Mouse (Mus musculus) erythroblast, embryonic 14.5 days (primary cell): ENCODE measurements around the gene Nrl. TPM values are rescaled to one million over a fixed set of nuclear protein-coding genes. Genes with fewer than 3 reads are reported as not detected.
A peak's percentile ranks its signal among the peaks of the same experiment; 100 is the strongest.

Experiments used
- H3K27me3 ChIP-seq: 2 replicates; pipeline ENCODE4 v1.6.1; 2012; ENCODE audit warnings: inconsistent platforms; ENCODE audit not compliant: control insufficient read depth
- H3K36me3 ChIP-seq: 2 replicates; pipeline ENCODE4 v1.6.1; 2012; ENCODE audit warnings: mild to moderate bottlenecking, inconsistent platforms; ENCODE audit not compliant: control insufficient read depth
- H3K4me1 ChIP-seq: 2 replicates; pipeline ENCODE4 v1.6.1; 2012; ENCODE audit warnings: inconsistent platforms; ENCODE audit not compliant: control insufficient read depth
- H3K4me3 ChIP-seq: replicated peaks from 2 replicates; pipeline ENCODE3; 2012; ENCODE audit warnings: moderate library complexity, mild to moderate bottlenecking, inconsistent platforms
- H3K9me3 ChIP-seq: 2 replicates; pipeline ENCODE4 v1.6.1; 2012; ENCODE audit warnings: low read length, inconsistent platforms, mixed read lengths; ENCODE audit not compliant: control insufficient read depth
- GATA1 ChIP-seq: IDR thresholded peaks from 2 replicates; pipeline ENCODE4 v1.6.1; 2012; ENCODE audit warnings: low read length, inconsistent platforms, mixed read lengths
- TAL1 ChIP-seq: IDR thresholded peaks from 3 replicates; pipeline ENCODE4 v1.6.1; 2012; ENCODE audit warnings: low read length, inconsistent platforms, mixed read lengths
- polyA plus RNA-seq: library from polyadenylated mRNA; stranded (reverse); fragments of >175 nt; gene quantifications from 2 replicates; pipeline ENCODE4 v1.2.3, GENCODE M21; 2012

The Nrl gene
- polyA plus RNA-seq, 1 experiment = 0.01 TPM

DNA sequence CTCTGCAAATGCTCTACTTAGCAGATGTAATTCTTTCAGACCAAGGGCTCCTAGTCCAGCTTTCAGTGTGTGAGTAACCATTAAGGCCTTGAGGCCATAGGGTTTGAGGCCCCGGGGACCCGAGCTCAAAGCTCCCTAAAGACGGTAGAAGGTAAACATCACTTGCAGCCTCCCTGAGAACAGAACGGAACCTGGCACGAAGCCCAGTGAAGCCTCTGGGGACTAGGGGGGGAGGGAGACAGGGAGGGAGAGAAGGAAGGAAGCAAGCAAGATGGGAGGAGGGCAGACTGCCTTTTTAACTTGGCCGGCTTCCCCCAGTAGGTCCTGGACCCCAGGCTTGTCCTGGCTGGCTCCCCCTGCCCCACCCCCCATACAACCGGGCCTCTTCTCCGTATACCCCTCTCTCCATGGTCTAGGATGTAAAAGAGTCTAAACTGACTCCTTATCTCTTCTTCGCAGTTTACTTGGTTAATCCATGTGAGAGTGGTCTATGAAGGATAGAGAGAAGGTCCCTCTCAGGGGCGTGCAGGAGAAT is 16.1 kb upstream of the Nrl start:
- no peaks in the 10 kb centered on the region for H3K27me3 ChIP-seq
- H3K36me3 ChIP-seq = peaks cover 42% of the 10 kb centered on the region
- peaks cover 59% of the 10 kb centered on the region for H3K4me1 ChIP-seq
- no peaks in the 10 kb centered on the region for H3K9me3 ChIP-seq
- peak overlapping the region; percentile 84 for H3K4me3 ChIP-seq
- no peak for TF ChIP-seq GATA1

DNA sequence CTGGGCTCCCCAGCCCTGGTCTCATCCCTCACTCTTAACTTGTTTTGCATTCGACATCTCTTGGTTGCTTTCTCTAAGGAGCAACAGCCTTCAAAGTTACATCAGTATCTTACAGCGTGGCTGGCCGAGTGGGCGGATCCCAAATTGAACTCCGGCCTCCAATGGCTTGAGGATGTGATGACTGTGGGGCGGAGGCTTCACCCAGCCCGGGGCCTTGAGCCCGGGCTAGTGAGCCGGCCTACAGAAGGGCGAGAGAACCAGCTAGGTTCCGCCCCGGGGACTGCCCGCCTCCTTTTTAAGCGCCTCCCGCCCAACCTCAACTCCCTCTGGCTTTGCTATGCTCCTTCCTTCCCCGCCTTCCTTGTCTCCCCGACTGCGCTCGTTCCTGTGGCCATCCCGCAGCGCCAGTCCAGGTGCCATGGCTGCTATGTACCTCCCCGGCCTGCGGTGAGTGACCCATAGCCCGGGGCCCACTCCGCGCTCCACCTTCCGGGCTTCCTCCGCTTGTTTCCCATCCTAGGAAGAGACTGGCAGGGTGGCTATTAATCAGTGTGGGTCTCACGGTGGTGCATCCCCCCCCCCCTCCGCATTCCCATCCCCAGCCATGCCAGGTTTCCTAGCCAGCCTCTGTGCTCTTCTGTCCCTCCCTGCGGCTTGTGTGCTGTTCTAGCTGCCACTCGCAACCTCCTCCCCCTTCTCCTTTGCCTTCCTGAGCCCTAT is 15.4 kb upstream of the Nrl start, which contains the start of gene Pck2:
TSS of gene Pck2 (plus strand) at position 200 of the 720 bp plus-strand sequence.
- TF ChIP-seq TAL1 = no peak
- TF ChIP-seq GATA1 = no peak
- H3K9me3 ChIP-seq = no peaks in the 10 kb centered on the region
- no peaks in the 10 kb centered on the region for H3K27me3 ChIP-seq
- H3K4me1 ChIP-seq = peaks cover 59% of the 10 kb centered on the region
- peaks cover 36% of the 10 kb centered on the region for H3K36me3 ChIP-seq
- H3K4me3 ChIP-seq = peak within 1 kb of the TSS; percentile 84

DNA sequence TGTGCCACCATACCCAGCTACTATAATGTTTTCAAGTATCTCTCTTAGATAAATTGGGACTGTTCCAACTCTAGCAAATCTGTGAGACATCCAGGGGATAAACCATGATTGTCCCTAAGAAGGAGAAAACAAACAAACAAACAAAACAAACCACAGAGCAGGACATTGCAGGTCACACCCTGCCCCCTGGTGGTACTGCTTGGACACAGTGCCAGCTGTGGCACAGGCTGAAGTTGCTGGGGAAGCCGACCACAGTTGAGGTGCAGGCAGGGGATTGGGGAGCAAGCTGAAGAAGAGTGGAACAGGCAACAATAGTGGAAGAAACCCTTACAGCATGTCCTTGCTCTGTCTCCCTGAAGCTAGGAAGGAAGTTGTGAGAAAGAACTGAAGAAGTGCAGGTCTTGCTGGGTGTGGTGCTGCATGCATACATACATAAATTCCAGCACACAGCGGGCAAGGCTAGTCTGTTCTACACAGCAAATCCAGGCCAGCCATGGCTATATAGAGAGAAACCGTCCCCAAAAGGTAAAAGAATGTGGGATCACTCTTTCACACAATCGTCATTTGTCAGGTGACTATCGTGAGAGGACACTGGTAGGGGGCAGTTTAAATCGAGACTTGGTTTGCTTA is 11.4 kb upstream of the Nrl start:
- Histone ChIP-seq H3K4me3 (no peak overlapping the region), H3K27me3 (peaks cover 4% of the 10 kb centered on the region; the same call in 1 of the 2 replicates), H3K9me3 (no peaks in the 10 kb centered on the region), H3K36me3 (no peaks in the 10 kb centered on the region), H3K4me1 (peaks cover 41% of the 10 kb centered on the region)
- TF ChIP-seq TAL1 = no peak
- TF ChIP-seq GATA1 = no peak

DNA sequence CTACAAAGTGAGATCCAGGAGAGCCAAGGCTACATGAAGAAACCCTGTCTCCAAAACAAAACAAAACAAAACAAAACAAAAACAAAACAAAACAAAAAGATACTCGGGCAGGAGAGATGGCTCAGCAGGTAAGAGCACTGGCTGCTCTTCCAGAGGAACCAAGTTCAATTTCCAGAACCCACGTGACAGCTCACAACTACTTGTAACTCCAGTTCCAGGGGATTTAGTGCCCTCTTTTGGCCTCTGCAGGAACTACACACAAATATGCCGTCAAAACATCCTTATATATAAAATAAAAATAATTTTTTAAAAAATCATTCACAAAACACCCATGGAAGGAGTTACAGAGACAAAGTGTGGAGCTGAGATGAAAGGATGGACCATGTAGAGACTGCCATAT is 3.2 kb upstream of the Nrl start:
- no peaks in the 10 kb centered on the region for H3K36me3 ChIP-seq
- H3K4me1 ChIP-seq = no peaks in the 10 kb centered on the region; the same call in 1 of the 2 replicates
- no peaks in the 10 kb centered on the region for H3K9me3 ChIP-seq
- H3K27me3 ChIP-seq = peaks cover 54% of the 10 kb centered on the region
- TF ChIP-seq TAL1 (no peak), GATA1 (no peak)
- H3K4me3 ChIP-seq = no peak overlapping the region

DNA sequence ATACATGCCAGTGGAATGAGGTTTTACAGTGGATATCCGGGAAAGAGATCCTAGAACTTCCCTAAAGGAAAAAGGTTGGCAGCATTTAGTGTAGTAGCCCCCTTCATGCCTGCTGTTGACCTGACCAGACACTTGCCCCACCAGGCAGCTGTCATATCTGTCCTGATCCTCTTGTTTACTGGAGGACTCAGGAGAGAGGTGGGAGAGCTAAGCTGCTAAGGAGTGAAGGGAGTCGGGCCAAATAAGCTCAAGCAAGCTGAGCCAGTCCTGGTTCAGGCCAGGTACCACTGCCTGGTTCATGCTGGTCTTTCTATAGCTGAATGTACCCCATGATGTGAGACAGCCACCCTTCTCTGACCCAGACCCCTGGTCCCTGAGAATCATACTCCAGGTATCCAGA is 1.9 kb upstream of the Nrl start:
- no peak for TF ChIP-seq GATA1
- TF ChIP-seq TAL1 = no peak
- H3K27me3 ChIP-seq = peaks cover 65% of the 10 kb centered on the region
- H3K4me3 ChIP-seq = no peak overlapping the region
- H3K36me3 ChIP-seq = no peaks in the 10 kb centered on the region
- no peaks in the 10 kb centered on the region; the same call in 1 of the 2 replicates for H3K4me1 ChIP-seq
- no peaks in the 10 kb centered on the region; the same call in 1 of the 2 replicates for H3K9me3 ChIP-seq

DNA sequence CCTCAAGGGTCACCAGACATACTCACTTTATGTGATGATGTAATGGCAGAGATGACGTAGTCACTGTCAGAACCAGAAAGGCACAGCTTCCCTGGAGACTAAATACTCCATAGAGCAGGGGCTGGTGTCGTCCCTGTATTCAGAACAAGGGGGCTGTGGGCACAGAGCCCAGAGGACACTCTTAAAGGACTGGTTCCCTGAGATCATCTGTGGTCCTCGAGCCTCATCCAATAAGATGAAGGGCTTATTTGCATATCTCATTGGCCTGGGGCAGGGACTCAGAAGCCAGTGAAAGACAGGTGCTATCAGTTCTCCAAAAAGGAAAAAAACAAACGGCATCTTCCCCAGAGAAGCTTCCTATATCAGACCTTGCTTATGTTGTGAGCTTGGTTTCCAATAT is 719 bp downstream of the Nrl start:
- Histone ChIP-seq H3K36me3 (no peaks in the 10 kb centered on the region), H3K4me3 (no peak overlapping the region), H3K27me3 (peaks cover 76% of the 10 kb centered on the region), H3K9me3 (peaks cover 6% of the 10 kb centered on the region; the same call in 1 of the 2 replicates), H3K4me1 (peaks cover 7% of the 10 kb centered on the region)
- no peak for TF ChIP-seq GATA1
- no peak for TF ChIP-seq TAL1

DNA sequence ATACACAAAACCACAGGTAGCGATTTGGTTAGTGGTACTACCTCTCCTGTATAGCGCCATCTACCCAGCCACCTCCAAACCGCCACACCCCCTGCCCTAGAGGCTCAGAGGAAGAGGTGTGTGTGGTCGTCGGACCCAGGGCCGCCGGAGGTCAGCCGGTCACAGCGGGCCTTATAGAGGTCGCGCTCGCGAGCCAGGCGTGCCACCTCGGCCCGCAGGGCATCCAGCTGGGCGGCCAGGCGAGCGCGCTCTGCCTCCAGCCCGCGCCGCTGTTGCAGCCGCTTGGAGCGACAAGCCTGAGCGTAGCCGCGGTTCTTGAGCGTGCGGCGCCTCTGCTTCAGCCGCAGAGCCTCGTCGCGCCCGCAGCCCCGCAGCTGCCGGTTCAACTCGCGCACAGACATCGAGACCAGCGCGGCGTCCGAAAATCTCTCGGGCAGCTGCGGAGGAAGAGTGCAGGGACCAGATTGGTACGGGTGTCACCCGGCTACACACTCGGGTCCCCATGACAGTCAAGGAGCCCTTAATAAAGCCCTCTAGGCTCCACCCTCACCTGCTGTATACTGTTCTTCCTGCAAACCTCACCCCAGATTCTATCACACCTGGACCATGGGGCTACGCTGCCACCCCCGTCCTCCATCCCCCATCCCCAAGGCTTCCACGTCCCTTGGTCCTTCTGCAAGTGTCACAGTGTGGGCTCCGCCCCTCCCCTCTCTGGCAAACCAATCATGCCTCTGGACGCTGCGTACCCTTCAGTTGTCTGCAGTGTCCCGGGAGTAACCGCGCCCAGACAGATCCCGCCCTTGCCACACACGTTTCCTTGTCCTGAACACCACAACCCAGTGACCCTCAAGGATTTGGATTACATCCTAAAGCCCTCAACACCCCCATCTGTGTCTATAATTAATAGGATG is 4.1 kb downstream of the Nrl start:
- Histone ChIP-seq H3K36me3 (no peaks in the 10 kb centered on the region), H3K27me3 (peaks cover 96% of the 10 kb centered on the region), H3K4me3 (peak overlapping the region; percentile 23), H3K4me1 (peaks cover 7% of the 10 kb centered on the region), H3K9me3 (peaks cover 6% of the 10 kb centered on the region; the same call in 1 of the 2 replicates)
- no peak for TF ChIP-seq GATA1
- no peak for TF ChIP-seq TAL1

DNA sequence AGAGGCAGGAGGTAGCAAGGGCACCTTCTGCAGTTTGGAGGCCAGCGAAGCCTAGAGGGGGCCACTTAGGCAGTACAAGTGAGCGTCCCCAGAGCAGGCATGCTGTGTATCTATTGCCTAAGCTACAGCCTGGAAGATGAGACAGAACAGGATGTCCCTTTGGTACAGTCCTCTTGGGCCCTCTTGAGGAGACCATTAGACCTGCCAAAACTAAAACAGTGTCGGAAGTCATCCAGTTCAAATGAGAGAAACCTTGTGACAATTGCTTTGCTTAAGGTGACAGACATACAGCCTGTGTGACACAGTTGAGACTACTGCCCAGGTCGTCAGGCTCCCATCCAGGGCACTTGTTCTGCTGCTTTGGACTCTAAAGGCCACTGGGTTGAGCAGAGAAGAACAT is 5.2 kb downstream of the Nrl start:
- no peak for TF ChIP-seq TAL1
- no peak for TF ChIP-seq GATA1
- Histone ChIP-seq H3K9me3 (peaks cover 6% of the 10 kb centered on the region; the same call in 1 of the 2 replicates), H3K4me1 (peaks cover 7% of the 10 kb centered on the region), H3K4me3 (no peak overlapping the region), H3K36me3 (no peaks in the 10 kb centered on the region), H3K27me3 (peaks cover 91% of the 10 kb centered on the region)

DNA sequence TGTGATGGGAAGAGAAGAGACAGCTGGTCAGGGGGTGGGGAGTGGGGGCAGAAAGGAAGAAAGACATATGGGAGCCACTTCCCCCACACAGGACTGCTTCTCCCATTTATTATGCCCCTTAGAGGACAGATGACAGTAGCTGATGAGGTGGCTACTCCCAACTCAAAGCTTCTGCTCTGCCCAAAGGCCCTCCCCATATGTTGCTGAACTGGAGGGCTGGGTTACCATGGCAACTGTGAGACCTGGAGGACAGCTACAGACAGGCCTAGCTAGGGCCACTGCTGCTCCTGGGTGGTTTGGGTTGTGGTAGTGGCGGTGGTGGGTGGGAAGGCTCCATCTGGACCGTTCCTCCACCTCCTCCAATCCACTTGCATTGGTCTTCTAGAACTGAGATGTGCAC is 5.9 kb downstream of the Nrl start:
- H3K36me3 ChIP-seq = no peaks in the 10 kb centered on the region
- H3K27me3 ChIP-seq = peaks cover 84% of the 10 kb centered on the region
- TF ChIP-seq GATA1 = no peak
- TF ChIP-seq TAL1 = no peak
- H3K4me1 ChIP-seq = peaks cover 13% of the 10 kb centered on the region
- H3K9me3 ChIP-seq = peaks cover 6% of the 10 kb centered on the region; the same call in 1 of the 2 replicates
- H3K4me3 ChIP-seq = no peak overlapping the region
